In genomic region chr16:25262965-25263364, GRCm38 (mm10) we compare ENCODE assay signal across 10 mouse cellular contexts. TPM values are rescaled to one million over a fixed set of nuclear protein-coding genes. Genes with fewer than 3 reads are reported as not detected.
DNase-seq lines count a peak whose midpoint lies in the region; ATAC-seq and TF ChIP-seq lines count a peak whose summit lies in the region.
"Had no signal": no experiment of that assay in that cellular context is flagged by ENCODE, and none has a peak within 500 bp of the region (broad histone marks: within the 10 kb centered on the region; RNA-seq: fewer than 3 reads in every experiment).

No protein-coding gene starts in this region.

- CTCF ChIA-PET in Patski (lab: Charles Lee): interaction anchor here (0.8 to 2.2 kb wide), 8 partner anchors 9 to 1303 kb away, joined by 3 to 5 read pairs (median 3); no protein-coding TSS in a partner anchor

- peak; percentile 96 for DNase-seq in heart, adult 11 months
- DNase-seq in heart, postnatal 25 days (ENCODE audit: low spot score): no peak
- DNase-seq in 416B (ENCODE audit: low read depth) (peak; percentile 58), Patski (ENCODE audit: low read depth, low spot score) (peak; percentile 64)
- DNase-seq in yolk sac, embryonic 10.5 days (ENCODE audit: low spot score): no peak

- H3K4me3 ChIP-seq in heart, embryonic 15.5 days: no peak overlapping the region
- H3K4me3 ChIP-seq: neural tube, embryonic 15.5 days had no signal

- intact Hi-C loops in heart, postnatal 25 days (cut with DNase I): loop anchor here (2.0 to 5.0 kb wide), 2 partner anchors 196 to 1280 kb away; no protein-coding TSS in a partner anchor

- WGBS in heart, embryonic 15.5 days: 42% methylated on average over 4 of the region's 4 CpGs

- H3K27me3 ChIP-seq in Patski: no peaks in the 10 kb centered on the region
- peaks cover 7% of the 10 kb centered on the region; the same call in 1 of the 2 replicates for H3K27me3 ChIP-seq in heart, embryonic 15.5 days
- H3K27me3 ChIP-seq: neural tube, embryonic 15.5 days had no signal

- no peak overlapping the region for H3K4me2 ChIP-seq in heart, embryonic 15.5 days
- H3K4me2 ChIP-seq: neural tube, embryonic 15.5 days had no signal

- H3K36me3 ChIP-seq in heart, embryonic 15.5 days: no peaks in the 10 kb centered on the region
- H3K36me3 ChIP-seq: neural tube, embryonic 15.5 days had no signal

- no peak overlapping the region for H3K27ac ChIP-seq in heart, embryonic 15.5 days
- H3K27ac ChIP-seq: neural tube, embryonic 15.5 days had no signal

- POLR2A ChIA-PET in Patski (lab: Charles Lee): no interaction called here

- in situ Hi-C loops in Patski (cut with MboI; ENCODE audit: low pct_unique_long_range_greater_than_20kb): loop anchor here (5.0 to 25.0 kb wide), 4 partner anchors 191 to 1281 kb away; partner anchors contain the start of gene Lpp

- no peaks in the 10 kb centered on the region for H3K9me3 ChIP-seq in heart, embryonic 15.5 days (replicated peaks)
- H3K9me3 ChIP-seq: neural tube, embryonic 15.5 days had no signal

- peaks cover 4% of the 10 kb centered on the region for H3K4me1 ChIP-seq in heart, embryonic 15.5 days (replicated peaks)

- H3K9ac ChIP-seq in heart, embryonic 15.5 days: no peak overlapping the region
- H3K9ac ChIP-seq: neural tube, embryonic 15.5 days had no signal

- TF ChIP-seq CTCF in Patski (IDR thresholded peaks at IDR 0.05): no peak

- ATAC-seq in Patski: peak; percentile 70
- 0 out of 2 replicates have a peak, but pooled peaks have one; percentile 31 for ATAC-seq in heart, embryonic 15.5 days (replicated peaks; ENCODE audit: insufficient number of reproducible peaks, insufficient read depth, low FRiP score, low read depth)
- no peak for ATAC-seq in erythroid progenitor cell, adult 5-6 weeks (replicated peaks; ENCODE audit: low FRiP score, poor library complexity, severe bottlenecking)
- ATAC-seq in activated CD4-positive, CD25-positive, alpha-beta regulatory T cell, adult 4 months: no peak
- ATAC-seq: intestine, embryonic 16.5 days had no signal

RNA-seq across cellular contexts. Expression of gene Tprg, which starts 23.7 kb away (rescaled TPM):
- not detected for total RNA-seq in heart, postnatal 25 days (2021)
- polyA plus RNA-seq in Patski (2021): 0.10 TPM
- polyA plus RNA-seq in heart, embryonic 15.5 days (2015; fragmentation: Nextera tagmentation; extraction: Ambion mirVana): not detected in 2 replicates
- not detected in 2 replicates for total RNA-seq in erythroid progenitor cell, adult 5-6 weeks (2015; ENCODE audit: low replicate concordance)
- total RNA-seq in erythroid progenitor cell, adult 5-6 weeks (2017; ENCODE audit: low replicate concordance): not detected in 2 replicates
- polyA plus RNA-seq in activated CD4-positive, CD25-positive, alpha-beta regulatory T cell, adult 4 months (2017; shearing (Covaris generic)): not detected
- polyA plus RNA-seq: neural tube, embryonic 15.5 days had no signal

Comparison
In these comparisons a context has a peak if more than half of its experiments do, and no peak if none do; other contexts are left out.
1. DNase-seq: peak in heart, adult 11 months (single experiment), 416B (single experiment) and Patski (single experiment); none in heart, postnatal 25 days (single experiment) and yolk sac, embryonic 10.5 days (single experiment).
2. ATAC-seq: peak in Patski (single experiment) and heart, embryonic 15.5 days (single experiment); none in erythroid progenitor cell, adult 5-6 weeks (single experiment) and activated CD4-positive, CD25-positive, alpha-beta regulatory T cell, adult 4 months (single experiment).